Mouse (Mus musculus) lung, embryonic 14.5 days (tissue): ENCODE results near the gene Vmn2r84. TPM values are rescaled to one million over a fixed set of nuclear protein-coding genes. Genes with fewer than 3 reads are reported as not detected.

Experiments
- ATAC-seq: fragments of 200-750 bp; cut with Nextera tagmentation; 2 replicates; pipeline ENCODE4 v1.8.0; 2017; ENCODE audit warnings: mild to moderate bottlenecking, moderate TSS enrichment, moderate library complexity; ENCODE audit not compliant: insufficient read depth
- DNase-seq: peaks from one replicate; pipeline ENCODE4 v3.0.0-alpha.2; 2015
- H3K27ac ChIP-seq: fragments of 300-500 bp; sonication (generic); 2 replicates; pipeline ENCODE4 v1.5.1; 2014; ENCODE audit warnings: low read depth, mild to moderate bottlenecking, moderate library complexity
- H3K27me3 ChIP-seq: fragments of 300-500 bp; sonication (generic); 2 replicates; pipeline ENCODE4 v1.6.1; 2014; ENCODE audit warnings: low read length, control low read depth; ENCODE audit not compliant: insufficient read depth
- H3K36me3 ChIP-seq: fragments of 300-500 bp; sonication (generic); 2 replicates; pipeline ENCODE4 v1.6.1; 2014; ENCODE audit warnings: control low read depth; ENCODE audit not compliant: insufficient read depth
- H3K4me1 ChIP-seq: fragments of 300-500 bp; sonication (generic); 2 replicates; pipeline ENCODE4 v1.6.1; 2014; ENCODE audit warnings: antibody characterized with exemption, control low read depth; ENCODE audit not compliant: insufficient read depth
- H3K4me2 ChIP-seq: fragments of 300-500 bp; sonication (generic); 2 replicates; pipeline ENCODE4 v1.6.1; 2014; ENCODE audit warnings: mild to moderate bottlenecking
- H3K4me3 ChIP-seq: fragments of 300-500 bp; sonication (generic); 2 replicates; pipeline ENCODE4 v1.5.1; 2014; ENCODE audit warnings: low read depth, low read length
- H3K9ac ChIP-seq: fragments of 300-500 bp; sonication (generic); 2 replicates; pipeline ENCODE4 v1.6.1; 2014
- H3K9me3 ChIP-seq: fragments of 300-500 bp; sonication (generic); 2 replicates; pipeline ENCODE4 v1.6.1; 2016; ENCODE audit warnings: low read depth, low read length, control low read depth
- CTCF ChIP-seq: IDR thresholded peaks from 2 replicates; pipeline ENCODE4 v1.5.1; 2016; ENCODE audit warnings: antibody characterized with exemption, low read depth
- whole genome bisulfite sequencing: fragments of 180-500 bp; shearing (Covaris S2); extraction: QIAGEN DNeasy Blood & Tissue Kit; methylation state at CpG from one replicate; pipeline ENCODE4 v1.1.7; 2014; 5-methylcytosine and 5-hydroxymethylcytosine counted together
- polyA plus RNA-seq: library from polyadenylated mRNA; unstranded; fragments of >200 nt; fragmentation: Nextera tagmentation; extraction: Ambion mirVana; gene quantifications from 2 replicates; pipeline ENCODE4 v1.2.1, GENCODE M21; 2014

Vmn2r84 gene
- polyA plus RNA-seq, 1 experiment from 2014 or later: not detected

DNA sequence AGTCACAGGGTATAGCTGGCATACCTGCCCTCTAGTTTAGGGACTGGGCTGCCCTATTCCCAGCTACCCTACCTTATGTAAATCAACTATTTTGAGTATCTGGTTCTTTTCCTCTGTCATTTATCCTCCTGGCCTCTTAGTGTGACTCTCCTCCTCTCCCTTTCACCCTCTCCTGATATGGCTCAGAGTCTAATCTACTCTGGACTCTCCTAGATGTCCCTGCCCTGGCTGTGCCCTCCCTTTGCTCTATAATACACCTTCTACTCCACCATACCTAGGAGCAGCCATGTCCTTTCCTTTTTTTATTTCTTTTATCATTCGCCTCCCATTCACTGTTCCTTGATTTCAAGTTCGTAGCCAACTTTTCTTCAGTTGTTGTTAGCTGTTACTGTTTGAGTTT lies 19.0 kb downstream of the Vmn2r84 start:
- no peak overlapping the region for H3K4me3 ChIP-seq
- no peak overlapping the region for H3K9ac ChIP-seq
- H3K27ac ChIP-seq: no peak overlapping the region
- WGBS: 83% methylated on average over 2 of the region's 2 CpGs
- ATAC-seq: no peak
- no peak for TF ChIP-seq CTCF
- no peak overlapping the region for H3K4me2 ChIP-seq
- no peaks in the 10 kb centered on the region for H3K9me3 ChIP-seq
- no peaks in the 10 kb centered on the region for H3K27me3 ChIP-seq
- H3K4me1 ChIP-seq: no peaks in the 10 kb centered on the region
- no peaks in the 10 kb centered on the region for H3K36me3 ChIP-seq
- no peak for DNase-seq

DNA sequence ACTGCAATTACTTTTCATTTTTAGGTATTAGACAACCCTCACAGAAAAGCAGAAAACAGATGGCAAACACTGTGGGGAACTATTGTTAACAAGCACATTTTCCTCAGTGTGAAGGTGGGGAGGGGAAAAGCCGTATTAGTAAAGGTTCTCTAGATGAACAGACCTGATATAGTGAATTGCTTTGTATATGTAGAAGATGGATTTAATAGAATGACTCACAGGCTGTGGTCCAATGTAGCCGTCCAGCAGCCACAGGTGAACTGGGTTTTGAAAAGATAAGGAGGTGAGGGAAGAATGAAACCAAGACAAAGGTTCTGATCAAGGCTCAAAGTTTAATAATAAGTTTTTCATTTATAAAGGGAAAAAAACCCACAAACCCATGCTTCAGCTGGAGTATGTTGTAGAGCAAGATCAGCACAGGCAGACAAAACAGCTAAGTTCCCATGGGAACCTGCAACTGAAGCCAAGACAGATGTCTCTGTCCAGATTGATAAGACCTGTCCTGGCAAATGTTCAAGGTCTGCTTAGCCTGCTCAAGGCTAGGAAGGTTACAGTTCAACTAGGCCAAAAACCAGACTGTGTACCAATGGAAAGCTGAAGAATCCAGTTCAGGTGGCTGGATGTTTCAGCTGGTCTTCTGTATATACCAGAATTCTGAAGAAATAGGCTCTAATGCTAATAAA lies 21.5 kb downstream of the Vmn2r84 start:
- DNase-seq (no peak), ATAC-seq (no peak)
- no peak overlapping the region for H3K4me3 ChIP-seq

DNA sequence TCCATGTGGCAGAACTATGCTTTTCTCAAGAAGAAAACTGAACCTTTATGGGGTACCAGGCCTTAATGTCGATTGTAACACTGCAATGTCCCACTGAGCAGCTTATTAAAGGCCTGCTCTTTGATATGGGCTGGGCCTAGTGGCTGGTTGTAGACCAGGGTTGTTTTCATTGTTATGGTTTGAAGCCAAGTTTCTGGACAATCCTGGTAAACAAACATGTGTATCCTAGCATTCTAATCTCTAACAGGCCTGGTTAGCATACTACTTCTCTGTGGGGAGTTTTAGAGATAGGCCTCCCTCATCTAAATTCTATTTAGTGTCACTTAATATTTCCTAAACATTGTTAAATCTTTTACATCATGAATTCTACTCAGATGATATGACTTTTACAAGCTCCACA lies 22.5 kb downstream of the Vmn2r84 start:
- ATAC-seq (no peak), DNase-seq (no peak)
- Histone ChIP-seq H3K9ac (no peak overlapping the region), H3K27ac (no peak overlapping the region), H3K36me3 (no peaks in the 10 kb centered on the region), H3K9me3 (no peaks in the 10 kb centered on the region), H3K27me3 (no peaks in the 10 kb centered on the region), H3K4me1 (no peaks in the 10 kb centered on the region), H3K4me3 (no peak overlapping the region), H3K4me2 (no peak overlapping the region)
- 60% methylated on average over 1 of the region's 1 CpGs for WGBS
- no peak for TF ChIP-seq CTCF

More for the DNA sequence above, 21.5 kb downstream of the Vmn2r84 start:
- no peak for TF ChIP-seq CTCF
- 75% methylated on average over 2 of the region's 2 CpGs for WGBS
- Histone ChIP-seq H3K9me3 (no peaks in the 10 kb centered on the region), H3K9ac (no peak overlapping the region), H3K27ac (no peak overlapping the region), H3K36me3 (no peaks in the 10 kb centered on the region), H3K27me3 (no peaks in the 10 kb centered on the region), H3K4me1 (no peaks in the 10 kb centered on the region), H3K4me2 (no peak overlapping the region)

DNA sequence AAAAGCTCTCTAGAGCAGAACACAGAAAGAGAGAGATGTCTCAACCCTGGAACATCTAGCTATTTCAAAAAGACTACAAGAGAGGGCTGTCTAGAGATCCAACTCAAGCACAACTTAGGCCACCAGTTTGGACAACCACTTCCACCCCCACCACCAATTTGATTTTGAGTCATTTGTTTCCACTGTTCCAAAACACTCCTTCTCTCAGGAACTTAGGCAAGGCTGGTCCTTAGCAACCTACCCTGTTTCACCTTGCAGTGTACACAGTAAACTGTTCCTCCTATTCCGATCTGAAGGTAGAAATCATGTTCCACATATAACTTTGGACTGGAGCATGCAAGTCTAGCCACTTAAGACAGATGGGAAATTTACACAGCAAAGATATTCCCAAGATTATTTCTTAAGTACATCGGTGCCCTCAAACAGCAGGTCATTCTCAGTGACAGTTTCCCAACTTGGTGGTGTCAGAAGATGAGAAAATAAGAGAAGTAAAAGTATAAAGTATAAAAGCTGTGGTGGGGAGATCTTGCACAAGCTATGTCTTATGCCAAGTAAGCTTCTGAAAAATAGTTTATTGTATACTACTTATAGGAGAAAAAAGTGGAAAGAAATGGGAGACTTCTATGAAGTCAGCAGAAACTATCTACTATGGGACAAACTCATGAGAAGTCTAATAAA lies 24.0 kb downstream of the Vmn2r84 start:
- 83% methylated on average over 2 of the region's 2 CpGs for WGBS
- H3K36me3 ChIP-seq: no peaks in the 10 kb centered on the region
- TF ChIP-seq CTCF: no peak
- no peaks in the 10 kb centered on the region for H3K27me3 ChIP-seq
- H3K9ac ChIP-seq: no peak overlapping the region
- no peak overlapping the region for H3K27ac ChIP-seq
- H3K4me3 ChIP-seq: no peak overlapping the region
- no peaks in the 10 kb centered on the region for H3K4me1 ChIP-seq
- DNase-seq: no peak
- no peaks in the 10 kb centered on the region for H3K9me3 ChIP-seq
- no peak for ATAC-seq
- H3K4me2 ChIP-seq: no peak overlapping the region

GRCm38 (mm10) chr10:130368384-130368783 lies 25.7 kb downstream of the Vmn2r84 start:
- no peak overlapping the region for H3K9ac ChIP-seq
- H3K27ac ChIP-seq: no peak overlapping the region
- TF ChIP-seq CTCF: no peak
- H3K4me2 ChIP-seq: no peak overlapping the region
- DNase-seq (no peak), ATAC-seq (no peak)
- no peaks in the 10 kb centered on the region for H3K36me3 ChIP-seq
- no peaks in the 10 kb centered on the region for H3K9me3 ChIP-seq
- H3K4me3 ChIP-seq: no peak overlapping the region
- no peaks in the 10 kb centered on the region for H3K4me1 ChIP-seq
- no peaks in the 10 kb centered on the region for H3K27me3 ChIP-seq

DNA sequence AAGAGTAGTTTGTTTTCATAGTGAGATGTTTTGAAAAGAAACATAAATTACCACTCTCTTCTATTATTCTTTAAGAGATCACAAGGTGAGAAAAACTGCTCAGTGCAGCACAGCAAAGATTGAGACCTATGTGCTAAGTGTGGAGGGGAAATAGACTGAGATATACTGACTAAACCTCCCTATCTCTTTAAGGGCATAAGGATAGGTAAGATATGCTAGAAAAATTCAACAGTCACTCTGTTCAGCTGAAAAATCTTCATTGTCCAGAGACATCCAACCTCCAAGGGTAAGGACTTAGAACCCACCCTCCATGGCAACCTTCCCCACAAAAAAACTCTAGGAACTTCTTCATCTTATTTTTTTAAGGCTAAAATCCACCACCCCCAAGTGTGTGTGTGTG lies 29.4 kb downstream of the Vmn2r84 start:
- no peak for TF ChIP-seq CTCF
- Histone ChIP-seq H3K27me3 (no peaks in the 10 kb centered on the region), H3K4me1 (no peaks in the 10 kb centered on the region), H3K4me3 (no peak overlapping the region), H3K27ac (no peak overlapping the region), H3K9ac (no peak overlapping the region), H3K9me3 (no peaks in the 10 kb centered on the region), H3K4me2 (no peak overlapping the region), H3K36me3 (no peaks in the 10 kb centered on the region)
- ATAC-seq: no peak
- DNase-seq: no peak

DNA sequence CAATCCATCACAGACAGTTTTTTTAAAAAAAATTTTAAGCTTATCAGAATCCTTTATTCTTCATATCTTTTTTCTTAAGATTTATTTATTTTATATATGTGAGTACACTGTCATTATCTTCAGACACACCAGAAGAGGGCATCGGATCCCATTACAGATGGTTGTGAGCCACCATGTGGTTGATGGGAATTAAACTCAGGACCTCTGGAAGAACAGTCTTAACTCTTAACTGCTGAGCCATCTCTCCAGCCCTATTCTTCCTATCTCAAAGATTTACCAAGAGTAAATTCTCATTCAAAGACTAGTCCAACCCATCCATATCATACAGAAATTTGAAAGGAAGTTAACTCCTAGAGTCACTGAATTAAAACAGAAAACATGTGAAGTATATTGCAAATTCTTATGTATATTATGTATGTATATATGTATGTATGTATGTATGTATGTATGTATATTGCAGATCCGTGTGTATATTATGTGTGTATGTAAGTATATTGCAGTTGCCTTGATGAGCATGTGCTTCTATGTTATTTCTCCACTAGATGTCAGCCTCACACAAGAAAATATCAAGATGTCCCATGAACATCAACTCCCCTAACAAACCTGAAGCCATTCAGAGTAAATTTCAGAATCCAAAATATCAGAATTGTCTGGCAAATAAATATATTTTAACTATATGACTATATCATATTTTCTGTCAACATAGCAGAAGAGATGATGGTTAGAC lies 30.5 kb downstream of the Vmn2r84 start:
- ATAC-seq: no peak
- H3K4me3 ChIP-seq: no peak overlapping the region
- H3K9me3 ChIP-seq: no peaks in the 10 kb centered on the region
- WGBS: 48% methylated on average over 2 of the region's 2 CpGs
- no peak overlapping the region for H3K9ac ChIP-seq
- no peak overlapping the region for H3K4me2 ChIP-seq
- H3K36me3 ChIP-seq: no peaks in the 10 kb centered on the region
- H3K27ac ChIP-seq: no peak overlapping the region
- H3K4me1 ChIP-seq: no peaks in the 10 kb centered on the region
- no peaks in the 10 kb centered on the region for H3K27me3 ChIP-seq
- peak; percentile 59 for TF ChIP-seq CTCF
- DNase-seq: peak; percentile 73
